Mouse (Mus musculus) spleen, adult 2 months (tissue): ENCODE results near the gene Prss57.

Source experiments
- CTCF ChIP-seq: fragments of 200-500 bp; IDR thresholded peaks from 2 replicates; pipeline ENCODE4 v1.5.1; 2011; ENCODE audit warnings: mild to moderate bottlenecking, inconsistent platforms; ENCODE audit not compliant: insufficient read depth, insufficient read length, insufficient replicate concordance; ENCODE audit errors: extremely low read depth
- POLR2A ChIP-seq: fragments of 200-500 bp; IDR thresholded peaks from 2 replicates; pipeline ENCODE4 v1.6.1; 2011; ENCODE audit warnings: low read depth, low read length, inconsistent platforms

DNA sequence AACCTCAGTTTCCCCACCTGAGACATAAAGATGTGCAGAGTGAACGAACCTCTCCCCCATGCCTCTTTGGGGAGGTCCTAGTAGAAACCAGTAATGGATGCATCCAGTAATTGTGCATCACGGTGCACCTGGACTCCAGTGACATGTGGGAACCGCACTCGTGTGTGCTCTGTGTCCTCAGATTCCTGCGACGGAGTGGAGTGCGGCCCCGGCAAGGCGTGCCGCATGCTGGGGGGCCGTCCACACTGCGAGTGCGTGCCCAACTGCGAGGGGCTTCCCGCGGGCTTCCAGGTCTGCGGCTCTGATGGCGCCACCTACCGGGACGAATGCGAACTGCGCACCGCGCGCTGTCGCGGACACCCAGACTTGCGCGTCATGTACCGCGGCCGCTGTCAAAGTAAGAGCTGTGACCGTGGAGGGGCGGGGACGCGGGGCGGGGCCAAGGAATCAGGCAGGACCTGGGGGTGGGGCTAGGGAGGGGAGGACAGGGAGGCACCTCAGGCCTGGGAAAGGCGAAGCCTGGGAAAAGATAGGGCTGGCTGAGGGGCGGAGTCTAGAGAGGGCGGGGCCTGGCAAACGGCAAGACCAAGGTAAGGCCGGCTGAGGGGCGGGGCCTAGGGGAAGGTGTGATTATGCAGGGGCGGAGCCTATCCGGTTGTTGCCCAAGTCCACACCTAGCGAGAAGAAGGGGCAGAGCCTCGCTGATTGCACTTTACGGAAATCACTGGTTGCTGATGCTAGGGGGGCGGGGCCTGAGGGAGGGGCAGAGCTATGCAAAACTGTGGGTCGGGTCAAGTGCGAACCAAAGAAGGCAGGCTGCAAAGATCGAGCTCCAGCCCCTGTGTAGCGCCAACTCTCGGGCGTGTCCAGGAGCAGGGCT, 10.7 kb downstream of the Prss57 start:
- TF ChIP-seq CTCF, result peak; percentile 89
- no peak for TF ChIP-seq POLR2A
